Mouse (Mus musculus): ENCODE results near the gene Coro6.

Coro6 gene

GRCm38 (mm10) chr11:77512891-77513810 lies 50.9 kb downstream of the Coro6 start:
- DNase-seq (ENCODE audit: low spot score): peak; percentile 94

- DNase-seq (ENCODE audit: low spot score): no peak
Measured at GRCm38 (mm10) chr11:77513811-77514170, 51.6 kb downstream of the Coro6 start.

DNA sequence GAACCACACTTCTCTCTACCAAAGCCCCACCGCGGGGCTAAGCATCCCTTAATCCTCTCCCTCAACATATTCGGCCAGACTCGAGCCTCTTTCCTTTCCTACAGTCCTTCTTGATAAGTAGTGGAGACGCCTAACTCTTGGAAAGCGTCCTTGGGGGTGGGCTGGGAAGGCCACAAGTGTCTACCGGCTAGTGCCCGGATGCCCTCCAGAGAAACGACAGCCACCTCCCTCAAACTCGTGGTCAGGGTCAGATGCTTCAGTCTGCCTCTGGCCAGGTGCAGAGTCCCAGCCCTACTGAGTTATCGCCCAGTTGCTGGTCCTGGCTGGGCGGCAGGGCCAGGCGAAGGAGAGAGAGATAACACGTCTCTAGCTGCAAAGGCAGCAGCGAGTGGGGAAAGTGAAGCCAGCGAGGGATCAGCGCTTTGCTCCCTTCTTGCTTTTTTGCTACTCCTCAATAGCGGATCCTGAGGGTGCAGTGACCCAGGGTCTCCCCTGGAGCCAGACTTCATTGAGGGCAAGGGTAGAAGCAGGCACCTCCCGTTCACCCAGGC lies 52.1 kb downstream of the Coro6 start:
- DNase-seq (ENCODE audit: low spot score): no peak

GRCm38 (mm10) chr11:77514832-77515636 lies 52.8 kb downstream of the Coro6 start, which contains the start of gene Abhd15:
Abhd15 (plus strand) TSS chr11:77515121.
- DNase-seq (ENCODE audit: low spot score): peak; percentile 88

DNA sequence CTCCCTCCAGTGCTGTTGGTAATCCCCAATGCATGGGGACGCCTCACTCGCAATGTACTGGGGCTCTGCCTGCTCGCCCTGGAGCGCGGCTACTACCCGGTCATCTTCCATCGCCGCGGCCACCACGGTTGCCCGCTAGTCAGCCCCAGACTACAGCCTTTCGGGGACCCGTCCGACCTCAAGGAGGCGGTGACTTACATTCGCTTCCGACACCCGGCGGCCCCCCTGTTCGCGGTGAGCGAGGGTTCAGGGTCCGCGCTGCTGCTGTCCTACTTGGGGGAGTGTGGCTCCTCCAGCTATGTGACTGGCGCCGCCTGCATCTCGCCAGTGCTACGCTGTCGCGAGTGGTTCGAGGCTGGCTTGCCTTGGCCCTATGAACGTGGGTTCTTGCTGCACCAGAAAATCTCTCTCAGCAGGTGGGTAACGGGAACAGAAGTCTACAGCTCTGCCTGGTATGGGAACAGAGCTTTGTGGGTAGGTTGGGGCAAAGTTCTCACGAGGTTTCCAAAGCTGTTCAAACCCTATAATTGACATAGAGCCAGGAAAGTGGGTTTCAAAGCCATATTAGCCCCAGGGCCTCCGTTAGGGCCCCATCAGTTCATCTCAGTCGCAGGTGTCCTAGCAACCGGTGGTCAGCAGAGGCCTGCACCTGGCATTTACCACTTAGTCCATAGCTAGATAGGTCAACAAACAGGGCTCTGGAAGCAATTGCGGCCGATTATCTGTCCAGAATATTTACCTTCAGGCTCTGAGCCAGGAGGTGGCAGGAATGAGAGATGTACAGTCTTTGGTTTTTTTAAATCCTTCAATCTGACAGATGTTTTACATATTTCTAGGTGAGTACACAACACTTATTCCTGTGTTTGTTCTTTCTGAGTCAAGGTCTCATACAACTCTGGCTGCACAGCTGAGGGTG lies 53.7 kb downstream of the Coro6 start, which contains the start of gene Trp53i13:
Gene Trp53i13 (minus strand): TSS at position 344 of the 916 bp plus-strand sequence.
- DNase-seq (ENCODE audit: low spot score): no peak

DNA sequence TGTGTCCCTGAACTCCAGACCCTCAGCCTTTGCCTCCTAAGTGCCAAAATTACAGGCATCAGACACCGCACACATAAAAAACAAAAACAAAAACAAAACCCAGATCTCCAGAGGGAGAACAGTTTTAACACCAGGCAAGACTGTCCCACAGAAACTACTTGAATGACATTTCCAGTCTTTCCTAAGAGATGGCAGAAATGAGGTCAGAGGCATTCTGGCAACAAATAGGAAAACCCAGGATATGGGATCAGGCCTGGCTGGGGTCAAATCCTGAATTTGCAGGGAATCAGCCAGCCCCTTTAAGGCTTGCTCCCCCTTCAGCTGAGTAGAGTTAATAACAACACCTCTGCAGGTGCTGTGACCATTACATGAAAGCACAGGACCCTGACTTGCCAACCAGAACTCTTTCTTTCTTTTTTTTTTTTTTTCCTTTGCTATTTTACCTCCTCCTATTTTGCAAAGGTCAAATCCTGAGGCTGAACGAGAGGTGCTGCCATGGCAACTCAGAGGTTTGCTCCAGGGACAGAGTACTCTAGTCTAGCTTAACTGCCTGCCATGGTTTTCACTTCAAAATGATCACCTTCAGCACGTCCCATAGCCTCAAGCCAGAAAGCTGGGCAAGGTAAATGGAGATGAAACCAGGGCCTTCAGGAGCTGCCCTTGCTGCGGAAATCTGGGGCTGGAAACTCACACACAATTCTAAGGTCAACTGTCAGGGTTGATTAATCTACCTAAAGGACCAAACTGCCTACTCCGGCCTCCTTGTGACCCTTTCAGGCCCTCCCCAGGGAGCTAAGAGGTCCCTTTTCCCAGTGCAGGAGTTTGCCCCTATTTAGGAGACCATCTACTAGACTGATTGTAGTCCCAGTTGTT lies 54.6 kb downstream of the Coro6 start:
- no peak for DNase-seq (ENCODE audit: low spot score)

DNA sequence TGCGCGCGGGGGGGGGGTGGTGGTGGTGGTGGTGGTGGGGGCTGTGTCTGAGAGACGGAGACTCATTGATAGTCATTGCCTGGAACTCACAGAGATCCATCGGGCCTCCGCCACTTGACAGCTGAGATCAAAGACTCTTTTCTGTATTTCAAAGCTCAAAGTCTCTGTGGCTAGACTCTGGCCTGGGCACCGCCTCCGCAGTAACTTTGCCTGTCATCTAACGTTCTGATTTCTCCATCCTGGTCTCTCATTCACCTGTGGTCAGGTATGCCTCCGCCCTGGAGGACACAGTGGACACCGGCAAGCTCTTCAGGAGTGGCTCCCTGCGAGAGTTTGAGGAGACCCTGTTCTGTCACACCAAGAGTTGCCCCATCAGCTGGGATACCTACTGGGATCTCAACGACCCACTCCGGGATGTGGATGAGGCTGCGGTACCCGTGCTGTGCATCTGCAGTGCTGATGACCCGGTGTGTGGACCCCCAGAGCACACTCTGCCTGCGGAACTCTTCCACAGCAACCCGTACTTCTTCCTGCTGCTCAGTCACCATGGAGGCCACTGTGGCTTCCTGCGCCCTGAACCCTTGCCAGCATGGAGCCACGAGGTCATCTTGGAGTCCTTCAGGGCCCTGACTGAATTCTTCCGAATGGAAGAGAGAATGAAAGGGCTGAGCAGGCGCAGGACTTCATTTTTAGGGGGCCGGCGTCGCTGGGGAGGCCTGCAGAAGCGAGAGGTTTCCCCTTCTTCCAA lies 56.0 kb downstream of the Coro6 start:
- no peak for DNase-seq (ENCODE audit: low spot score)

DNA sequence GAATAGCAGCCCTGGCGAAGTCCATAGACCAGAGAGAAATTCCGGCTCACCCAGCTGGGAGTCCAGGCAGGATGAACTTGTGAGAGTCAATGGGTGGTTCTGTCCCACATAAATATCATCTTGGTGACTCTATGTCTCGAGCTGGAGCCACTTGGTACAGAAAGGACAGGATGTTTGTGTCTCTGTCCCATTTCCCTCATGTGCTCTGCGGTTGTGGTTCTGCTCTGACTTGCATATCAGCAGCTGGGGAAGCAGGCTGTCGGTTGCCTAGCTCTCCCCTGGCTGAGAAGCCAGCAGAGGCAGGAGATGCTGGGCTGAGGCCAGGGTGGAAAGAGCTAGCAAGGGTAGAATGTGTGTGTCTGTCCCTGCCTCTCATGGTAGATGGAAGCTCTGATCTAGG lies 56.8 kb downstream of the Coro6 start, which contains the start of gene Gm10392:
Gene Gm10392 (minus strand): TSS at position 156 of the 400 bp plus-strand sequence.
- no peak for DNase-seq (ENCODE audit: low spot score)
